Mouse (Mus musculus) midbrain, embryonic 12.5 days (tissue): Measurements from ENCODE around the gene Fth1. TPM values are rescaled to one million over a fixed set of nuclear protein-coding genes. Genes with fewer than 3 reads are reported as not detected.
"Not testable (repeated sequence)": the region's sequence is repeated elsewhere in the genome, so short reads cannot be mapped to it uniquely, and the experiment has no call there.

Experiments used
- ATAC-seq: fragments of 200-750 bp; cut with Nextera tagmentation; 2 replicates; pipeline ENCODE4 v1.8.0; 2017; ENCODE audit warnings: low read depth, moderate TSS enrichment, moderate library complexity; ENCODE audit not compliant: low FRiP score
- H3K27ac ChIP-seq: fragments of 300-500 bp; sonication (generic); replicated peaks from 2 replicates; pipeline ENCODE4 v1.5.1; 2016; ENCODE audit warnings: mild to moderate bottlenecking
- H3K27me3 ChIP-seq: fragments of 300-500 bp; sonication (generic); 2 replicates; pipeline ENCODE4 v1.6.1; 2016; ENCODE audit warnings: mild to moderate bottlenecking
- H3K36me3 ChIP-seq: fragments of 300-500 bp; sonication (generic); 2 replicates; pipeline ENCODE4 v1.6.1; 2016
- H3K4me1 ChIP-seq: fragments of 300-500 bp; sonication (generic); 2 replicates; pipeline ENCODE4 v1.6.1; 2016
- H3K4me2 ChIP-seq: fragments of 300-500 bp; sonication (generic); replicated peaks from 2 replicates; pipeline ENCODE4 v1.6.1; 2016; ENCODE audit warnings: mild to moderate bottlenecking, moderate library complexity
- H3K4me3 ChIP-seq: fragments of 300-500 bp; sonication (generic); 2 replicates; pipeline ENCODE4 v1.5.1; 2016; ENCODE audit warnings: mild to moderate bottlenecking
- H3K9ac ChIP-seq: fragments of 300-500 bp; sonication (generic); replicated peaks from 2 replicates; pipeline ENCODE4 v1.6.1; 2016; ENCODE audit warnings: mild to moderate bottlenecking, moderate library complexity
- H3K9me3 ChIP-seq: fragments of 300-500 bp; sonication (generic); 2 replicates; pipeline ENCODE4 v1.6.1; 2016; ENCODE audit warnings: mild to moderate bottlenecking
- WGBS: fragments of 180-500 bp; shearing (Covaris S2); methylation state at CpG from one replicate; pipeline ENCODE4 v1.1.7; 2016; 5-methylcytosine and 5-hydroxymethylcytosine counted together
- polyA plus RNA-seq: library from polyadenylated mRNA; unstranded; fragments of >200 nt; fragmentation: Nextera tagmentation; extraction: Ambion mirVana; gene quantifications from 2 replicates; pipeline ENCODE4 v1.2.1, GENCODE M21; 2016

The Fth1 gene
- 1,351 and 1,421 TPM in 2 replicates for polyA plus RNA-seq

DNA sequence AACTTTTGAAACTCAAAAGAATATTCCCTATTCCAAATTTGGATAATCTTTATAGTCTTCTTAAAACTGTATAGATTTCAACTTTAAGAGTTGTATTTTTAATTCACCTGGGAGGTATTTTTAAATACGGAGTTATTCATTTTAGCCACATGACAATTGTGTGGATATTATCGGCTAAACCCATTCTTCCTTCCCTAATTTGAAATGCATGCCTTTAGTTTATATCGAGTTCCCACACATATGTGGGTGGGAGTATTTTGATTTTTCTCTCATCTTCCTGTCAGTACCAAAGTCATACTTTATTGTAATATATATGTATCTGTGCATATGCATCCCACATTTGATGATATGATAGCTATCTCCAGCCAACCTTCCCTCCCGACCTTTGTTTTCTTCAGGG lies at the start of gene Fth1:
Fth1 (plus strand) TSS at position 341 of the 400 bp plus-strand sequence.
- peaks cover 13% of the 10 kb centered on the region for H3K36me3 ChIP-seq
- WGBS, result 90% methylated on average over 4 of the region's 4 CpGs
- H3K4me1 ChIP-seq, result peaks cover 19% of the 10 kb centered on the region
- no peak for ATAC-seq
- no peak within 1 kb of the TSS for H3K4me2 ChIP-seq
- H3K4me3 ChIP-seq, result no peak within 1 kb of the TSS
- no peaks in the 10 kb centered on the region for H3K27me3 ChIP-seq
- H3K9me3 ChIP-seq, result no peaks in the 10 kb centered on the region
- H3K9ac ChIP-seq, result no peak within 1 kb of the TSS
- H3K27ac ChIP-seq, result no peak within 1 kb of the TSS

DNA sequence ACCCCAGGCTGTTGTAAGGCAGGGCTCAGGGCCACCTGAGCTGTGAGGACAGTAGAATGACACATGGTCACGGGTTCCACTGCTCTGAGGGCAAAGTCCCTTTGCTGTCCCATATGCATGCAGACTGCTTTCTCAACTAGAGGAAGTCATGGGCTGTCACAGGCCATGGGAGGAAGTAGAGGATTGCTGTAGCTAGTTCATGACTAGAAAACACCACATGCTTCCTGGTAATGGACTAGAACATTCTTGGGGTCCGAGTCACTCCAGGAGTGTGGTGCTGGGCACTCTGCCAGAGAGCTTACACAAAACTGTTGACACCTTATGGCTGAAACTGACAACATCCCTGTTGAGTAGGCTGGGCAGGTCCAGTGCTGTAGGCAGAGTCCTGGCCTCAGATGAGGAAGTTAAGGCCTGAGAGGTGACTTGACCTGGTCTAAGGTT lies 49.2 kb upstream of the Fth1 start:
- not testable (repeated sequence) for H3K9me3 ChIP-seq, H3K36me3 ChIP-seq, H3K9ac ChIP-seq, H3K27ac ChIP-seq, H3K4me1 ChIP-seq, ATAC-seq, H3K4me3 ChIP-seq, H3K27me3 ChIP-seq, H3K4me2 ChIP-seq
- WGBS, result 88% methylated on average over 2 of the region's 2 CpGs

DNA sequence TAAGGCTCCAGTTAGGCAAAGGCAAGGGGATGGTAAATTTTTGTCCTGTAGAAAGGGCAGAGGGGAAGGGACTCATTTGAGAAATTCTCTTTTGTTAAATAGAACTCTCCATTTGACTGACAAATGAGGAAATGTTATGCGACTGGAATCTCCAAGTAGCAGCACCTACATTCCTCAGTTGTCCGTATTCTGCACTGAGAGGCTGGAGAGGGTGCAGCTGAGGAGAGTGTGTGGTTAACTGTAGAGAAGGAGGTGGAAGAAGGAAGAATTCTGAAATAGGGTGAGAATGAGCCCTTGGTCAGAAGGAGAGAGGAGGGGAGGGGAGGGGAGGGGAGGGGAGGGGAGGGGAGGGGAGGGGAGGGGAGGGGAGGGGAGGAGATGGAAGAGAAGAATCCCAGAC lies 46.5 kb upstream of the Fth1 start:
- no peaks in the 10 kb centered on the region for H3K27me3 ChIP-seq
- 78% methylated on average over 2 of the region's 2 CpGs for WGBS
- H3K9ac ChIP-seq, result no peak overlapping the region
- H3K4me1 ChIP-seq, result no peaks in the 10 kb centered on the region
- H3K27ac ChIP-seq, result no peak overlapping the region
- H3K36me3 ChIP-seq, result no peaks in the 10 kb centered on the region
- no peak for ATAC-seq
- no peak overlapping the region for H3K4me2 ChIP-seq
- no peak overlapping the region for H3K4me3 ChIP-seq
- H3K9me3 ChIP-seq, result no peaks in the 10 kb centered on the region

DNA sequence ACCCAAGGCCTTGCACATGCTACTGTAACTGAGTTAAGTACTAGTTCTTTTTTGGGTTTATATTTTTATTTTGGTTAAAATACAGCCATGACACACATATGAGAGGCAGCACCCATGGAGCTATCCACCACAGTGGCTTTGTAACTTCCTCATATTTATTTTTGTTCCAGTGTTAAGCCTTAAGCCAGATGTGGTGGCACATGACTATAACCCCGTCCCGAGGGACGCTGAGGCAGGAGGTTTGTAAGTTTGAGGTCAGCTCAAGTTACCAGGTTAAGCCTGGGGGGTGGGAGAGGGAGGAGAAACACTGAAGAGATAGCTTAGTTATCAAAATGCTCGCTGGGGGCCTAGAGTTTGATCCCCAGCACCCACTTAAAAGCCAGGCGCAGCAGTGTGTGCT lies 43.8 kb upstream of the Fth1 start:
- ATAC-seq, result no peak
- 74% methylated on average over 5 of the region's 5 CpGs for WGBS
- no peaks in the 10 kb centered on the region for H3K36me3 ChIP-seq

DNA sequence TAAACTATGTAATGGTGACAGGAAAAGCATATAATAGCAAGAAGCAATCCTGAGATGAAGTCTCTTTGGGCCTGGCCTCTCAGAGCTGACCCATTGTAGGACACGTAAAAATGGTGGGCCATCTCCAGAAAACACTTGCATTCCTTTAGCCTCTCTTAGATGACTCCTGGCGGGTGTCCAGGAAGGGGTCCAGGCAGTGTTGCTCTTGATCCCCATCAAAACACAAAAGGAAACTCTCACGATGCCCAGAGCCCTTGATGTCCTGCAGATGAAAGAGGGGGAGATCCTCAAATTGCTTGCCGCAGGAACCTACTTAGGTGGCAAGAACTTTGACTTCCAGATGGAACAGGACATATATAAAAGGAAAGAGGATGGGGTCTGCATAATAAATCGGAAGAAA lies 43.0 kb upstream of the Fth1 start:
- no peak overlapping the region for H3K4me2 ChIP-seq
- no peaks in the 10 kb centered on the region for H3K27me3 ChIP-seq
- H3K4me3 ChIP-seq, result no peak overlapping the region
- H3K27ac ChIP-seq, result no peak overlapping the region
- WGBS, result 63% methylated on average over 5 of the region's 5 CpGs
- H3K9ac ChIP-seq, result no peak overlapping the region
- H3K36me3 ChIP-seq, result no peaks in the 10 kb centered on the region
- H3K4me1 ChIP-seq, result peaks cover 4% of the 10 kb centered on the region
- no peaks in the 10 kb centered on the region for H3K9me3 ChIP-seq
- no peak for ATAC-seq

More for the DNA sequence above, 43.8 kb upstream of the Fth1 start:
- Histone ChIP-seq H3K4me2 (no peak overlapping the region), H3K4me3 (no peak overlapping the region), H3K27me3 (no peaks in the 10 kb centered on the region), H3K9ac (no peak overlapping the region), H3K4me1 (peaks cover 4% of the 10 kb centered on the region), H3K27ac (no peak overlapping the region), H3K9me3 (no peaks in the 10 kb centered on the region)

DNA sequence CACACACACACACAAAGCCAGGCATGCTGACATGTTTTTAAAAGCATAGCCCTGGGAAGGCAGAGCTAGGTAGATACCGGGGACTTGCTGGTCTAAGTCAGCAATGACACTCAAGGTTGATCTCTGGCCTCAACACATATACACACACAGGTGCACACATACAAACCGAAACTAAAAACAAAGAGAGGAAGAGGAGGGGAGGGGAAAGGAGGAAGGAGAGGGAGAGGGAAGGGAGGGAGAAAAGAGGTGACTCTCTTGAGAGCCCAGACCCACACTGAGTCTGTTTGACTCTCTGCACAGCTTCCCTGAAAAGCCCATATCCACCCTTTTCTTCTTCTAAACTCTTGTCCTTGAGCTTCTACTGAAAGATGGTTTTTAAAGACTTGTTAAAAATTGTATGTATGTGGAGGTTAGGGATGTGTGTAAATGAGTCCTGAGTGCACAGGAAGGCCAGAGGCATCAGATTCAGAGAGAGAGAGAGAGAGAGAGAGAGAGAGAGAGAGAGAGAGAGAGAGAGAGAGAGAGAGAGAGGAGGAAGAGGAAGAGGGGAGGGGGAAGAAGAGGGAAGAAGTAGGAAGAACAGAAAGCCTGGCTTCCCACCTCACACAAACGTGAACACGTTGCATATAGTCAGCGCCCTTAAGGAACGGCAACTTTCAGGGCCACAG lies 42.1 kb upstream of the Fth1 start:
- 87% methylated on average over 6 of the region's 6 CpGs for WGBS
- H3K4me2 ChIP-seq, result no peak overlapping the region
- H3K27ac ChIP-seq, result no peak overlapping the region
- H3K27me3 ChIP-seq, result no peaks in the 10 kb centered on the region
- no peak for ATAC-seq
- H3K9me3 ChIP-seq, result no peaks in the 10 kb centered on the region
- no peak overlapping the region for H3K4me3 ChIP-seq
- H3K4me1 ChIP-seq, result peaks cover 4% of the 10 kb centered on the region
- no peak overlapping the region for H3K9ac ChIP-seq
- no peaks in the 10 kb centered on the region for H3K36me3 ChIP-seq

DNA sequence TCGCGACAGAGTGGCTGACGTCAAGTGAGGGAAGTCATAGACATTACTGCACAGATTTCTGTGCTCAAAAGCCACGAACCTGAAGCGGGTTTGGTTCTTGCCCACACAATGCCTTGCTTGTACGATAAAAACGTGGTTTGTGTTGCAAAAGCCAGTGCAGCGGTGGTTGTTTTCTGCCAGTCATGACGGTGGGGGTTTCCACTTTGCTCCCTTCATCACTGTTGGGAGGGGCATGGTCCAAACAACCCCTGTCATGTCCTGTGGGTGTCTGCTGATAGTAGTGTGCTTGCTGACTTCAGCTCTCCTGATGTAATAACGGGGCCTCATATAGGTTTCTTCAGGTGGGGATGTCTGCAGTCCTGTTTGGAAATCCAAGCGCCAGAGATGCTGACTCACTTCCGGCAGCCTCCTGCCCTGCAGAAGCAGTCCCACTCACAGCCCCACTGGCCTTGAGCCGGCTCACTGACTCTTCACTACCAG lies 41.5 kb upstream of the Fth1 start:
- Histone ChIP-seq H3K4me3 (no peak overlapping the region), H3K9ac (no peak overlapping the region), H3K27me3 (no peaks in the 10 kb centered on the region), H3K4me2 (no peak overlapping the region), H3K4me1 (peaks cover 4% of the 10 kb centered on the region), H3K9me3 (no peaks in the 10 kb centered on the region), H3K36me3 (no peaks in the 10 kb centered on the region), H3K27ac (no peak overlapping the region)
- WGBS, result 81% methylated on average over 13 of the region's 13 CpGs
- ATAC-seq, result no peak

DNA sequence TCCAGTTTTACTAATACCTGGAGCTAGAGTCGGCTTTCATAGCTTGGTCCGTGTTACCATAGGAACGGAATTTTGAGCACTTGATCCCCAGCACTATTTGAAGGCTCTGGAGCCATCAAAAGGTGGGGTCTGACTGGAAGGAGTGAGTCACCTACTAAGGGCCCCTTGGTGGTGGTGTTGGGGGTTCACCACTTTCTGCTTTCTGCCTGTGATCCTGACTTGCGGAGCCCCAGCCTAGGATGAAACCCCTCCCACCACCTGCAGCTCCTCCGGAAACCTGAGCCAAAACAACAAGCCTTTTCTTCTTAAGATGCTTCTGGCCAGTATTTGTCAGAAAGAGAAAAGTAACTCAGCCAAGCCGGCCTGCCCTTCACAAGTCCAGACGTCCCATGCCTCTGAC lies 40.6 kb upstream of the Fth1 start:
- Histone ChIP-seq H3K27ac (no peak overlapping the region), H3K4me2 (no peak overlapping the region), H3K9ac (no peak overlapping the region), H3K27me3 (no peaks in the 10 kb centered on the region), H3K4me3 (no peak overlapping the region), H3K9me3 (no peaks in the 10 kb centered on the region), H3K4me1 (peaks cover 4% of the 10 kb centered on the region), H3K36me3 (no peaks in the 10 kb centered on the region)
- 66% methylated on average over 7 of the region's 7 CpGs for WGBS
- ATAC-seq, result no peak

DNA sequence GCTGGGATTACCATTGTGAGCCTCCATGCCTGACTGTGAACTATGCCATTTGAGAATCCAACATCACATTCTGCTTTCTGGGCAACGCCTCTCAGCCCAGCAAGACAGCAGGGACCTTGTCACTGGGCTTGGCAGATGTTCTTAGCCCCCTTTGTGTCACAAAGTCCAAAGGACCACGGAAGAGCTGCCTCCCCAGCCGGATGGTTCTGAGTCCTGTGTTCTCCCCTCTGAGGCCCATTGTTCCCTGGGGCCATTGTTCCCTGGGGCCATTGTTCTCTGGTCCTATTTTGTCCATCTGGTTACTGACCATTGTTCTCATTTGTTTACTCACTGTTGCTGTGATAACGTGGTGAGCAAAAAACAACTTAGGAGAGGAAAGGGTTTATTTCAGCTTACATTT lies 39.5 kb upstream of the Fth1 start:
- no peaks in the 10 kb centered on the region for H3K36me3 ChIP-seq
- WGBS, result 10% methylated on average over 4 of the region's 4 CpGs
- no peak overlapping the region for H3K9ac ChIP-seq
- H3K9me3 ChIP-seq, result no peaks in the 10 kb centered on the region
- ATAC-seq, result no peak
- peaks cover 4% of the 10 kb centered on the region for H3K4me1 ChIP-seq
- H3K4me3 ChIP-seq, result no peak overlapping the region
- no peaks in the 10 kb centered on the region for H3K27me3 ChIP-seq
- 0 out of 2 replicates have a peak overlapping the region, but pooled peaks have one; percentile 11 for H3K27ac ChIP-seq
- no peak overlapping the region for H3K4me2 ChIP-seq

DNA sequence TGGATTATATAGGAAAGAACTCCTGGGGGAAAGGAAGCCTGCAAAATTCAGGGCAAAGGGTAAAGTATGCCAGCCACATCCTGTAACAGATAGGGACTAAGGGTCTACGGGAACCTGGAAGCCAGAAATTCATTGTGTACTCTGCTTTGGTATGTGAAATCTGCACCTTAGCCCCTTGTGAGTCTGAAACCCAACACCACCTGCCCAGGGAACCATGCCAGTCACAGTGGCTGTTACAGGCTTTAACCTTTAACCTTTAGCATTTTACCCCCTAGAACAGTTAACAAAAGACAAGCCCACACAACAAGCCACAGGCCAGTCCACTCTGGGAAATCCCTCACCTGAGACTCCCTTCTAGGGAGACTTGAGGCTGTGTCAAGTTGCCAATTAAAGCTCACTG lies 38.6 kb upstream of the Fth1 start:
- H3K4me3 ChIP-seq, result no peak overlapping the region
- no peaks in the 10 kb centered on the region for H3K9me3 ChIP-seq
- no peaks in the 10 kb centered on the region for H3K36me3 ChIP-seq
- no peaks in the 10 kb centered on the region for H3K27me3 ChIP-seq
- WGBS, result 56% methylated on average over 1 of the region's 1 CpGs
- H3K4me2 ChIP-seq, result no peak overlapping the region
- no peak overlapping the region for H3K27ac ChIP-seq
- no peak for ATAC-seq
- peaks cover 4% of the 10 kb centered on the region for H3K4me1 ChIP-seq
- no peak overlapping the region for H3K9ac ChIP-seq

DNA sequence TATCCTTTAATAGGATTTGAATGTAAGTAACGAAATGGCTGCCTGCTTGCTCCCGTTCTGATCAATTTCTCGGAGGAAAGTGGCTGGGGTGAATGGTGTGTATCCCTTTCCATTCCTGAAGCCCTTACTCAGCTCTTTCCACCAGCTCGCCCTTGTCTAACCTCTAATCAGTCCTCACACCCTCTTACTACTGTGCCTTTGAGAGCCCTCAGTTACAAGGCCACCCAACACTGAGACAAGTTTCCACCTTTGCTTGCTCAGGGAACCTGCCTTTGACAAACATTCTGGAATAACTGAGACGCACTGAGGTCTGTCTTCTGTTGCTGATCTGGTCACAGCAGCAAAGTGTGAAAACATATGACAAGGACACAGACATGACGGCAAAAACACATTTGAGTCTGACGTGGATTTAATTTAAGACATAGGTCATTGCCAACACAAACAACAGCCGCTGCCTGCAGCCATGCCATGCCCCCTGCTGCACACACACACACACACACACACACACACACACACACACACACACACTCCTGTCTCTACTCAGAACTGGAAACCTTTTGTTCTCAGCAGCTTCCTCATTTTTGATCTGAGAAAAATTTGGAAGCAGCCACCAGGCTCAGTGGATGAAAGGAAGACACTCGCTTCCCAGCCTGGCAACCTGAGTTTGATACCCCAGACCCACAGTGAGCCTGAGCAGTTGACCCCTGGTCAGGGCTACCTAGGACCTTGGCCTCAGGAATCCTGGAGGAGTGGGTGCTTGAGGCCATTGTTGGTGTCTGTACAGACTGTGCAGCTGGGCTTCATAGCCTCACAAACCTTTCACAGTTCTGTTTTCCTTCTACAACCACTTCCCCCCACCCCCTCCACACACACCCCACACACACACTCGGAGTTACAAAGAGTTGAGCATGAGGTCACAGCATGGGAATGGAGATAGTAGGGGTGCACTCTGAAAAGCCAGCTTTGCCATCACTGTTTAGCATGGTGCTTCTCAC lies 37.6 kb upstream of the Fth1 start:
- Histone ChIP-seq H3K4me3 (no peak overlapping the region), H3K4me2 (no peak overlapping the region), H3K4me1 (peaks cover 4% of the 10 kb centered on the region), H3K9me3 (no peaks in the 10 kb centered on the region), H3K27me3 (no peaks in the 10 kb centered on the region), H3K9ac (no peak overlapping the region), H3K27ac (no peak overlapping the region), H3K36me3 (no peaks in the 10 kb centered on the region)
- ATAC-seq, result no peak
- WGBS, result 75% methylated on average over 10 of the region's 10 CpGs
